Mouse (Mus musculus): ENCODE data around the gene Mboat7.
"Not testable (repeated sequence)": the region's sequence is repeated elsewhere in the genome, so short reads cannot be mapped to it uniquely, and the experiment has no call there.

Gene Mboat7

DNA sequence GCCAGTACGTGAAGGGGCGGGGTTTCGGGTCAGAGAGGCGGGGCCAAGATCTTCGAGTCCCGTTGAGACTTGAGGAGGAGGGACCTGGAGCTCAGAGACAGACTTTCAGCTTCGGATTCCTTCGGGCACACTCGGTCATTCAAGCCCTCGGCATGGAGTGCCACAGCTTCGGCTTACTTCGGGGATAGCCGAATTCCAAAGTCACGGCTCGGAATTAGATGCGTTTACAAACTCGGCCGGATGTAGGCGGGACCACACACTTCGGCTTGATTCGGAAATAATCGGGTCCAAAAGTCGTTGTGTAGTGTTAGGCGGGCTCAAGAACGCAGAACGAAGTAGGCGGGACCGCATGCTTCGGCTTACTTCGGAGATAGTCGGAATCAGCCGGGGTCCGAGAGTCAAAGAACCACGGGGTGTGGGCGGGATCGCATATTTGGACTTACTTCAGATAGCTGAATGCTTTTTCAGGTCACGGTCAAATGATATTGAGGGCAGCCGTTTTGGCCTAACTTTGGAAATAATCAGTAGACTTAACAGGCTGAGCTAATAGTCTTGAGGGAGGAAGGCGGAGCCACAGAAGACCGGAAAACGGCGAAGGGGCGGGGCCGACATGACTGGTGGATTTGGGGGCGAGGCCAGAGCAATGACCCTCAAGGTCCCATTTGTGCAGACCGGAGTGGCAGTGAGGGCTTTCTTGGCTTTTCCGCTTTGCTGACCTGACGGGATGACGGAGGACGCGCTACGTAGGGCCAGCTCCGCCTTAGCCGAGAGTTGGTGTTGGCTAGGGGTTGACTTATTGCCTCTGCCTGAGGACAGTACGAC, at the start of gene Mboat7:
TSS of gene Mboat7 (minus strand) at position 537 of the 822 bp plus-strand sequence.
- peak; percentile 92 for DNase-seq (ENCODE audit: low read depth, low spot score)

DNA sequence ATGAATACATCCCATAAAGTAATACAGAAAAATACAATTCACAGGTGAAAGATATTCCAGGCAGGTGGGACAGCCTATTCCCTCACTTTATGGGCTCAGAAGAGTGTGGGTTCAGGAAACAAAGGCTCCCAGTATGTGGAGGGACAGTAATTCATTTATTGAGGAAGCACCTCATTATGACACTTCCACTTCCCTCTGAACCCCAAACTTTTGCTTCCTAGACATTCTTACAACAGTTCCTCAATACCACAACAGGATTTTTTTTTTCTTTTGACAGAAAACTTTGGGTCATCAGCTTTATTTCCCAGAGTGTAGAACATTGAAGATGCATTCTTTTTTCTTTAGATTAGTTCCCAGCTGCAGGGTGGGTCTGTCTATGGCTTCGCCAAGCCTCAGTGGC, 39.4 kb upstream of the Mboat7 start:
- DNase-seq (ENCODE audit: low read depth, low spot score), result not testable (repeated sequence)

DNA sequence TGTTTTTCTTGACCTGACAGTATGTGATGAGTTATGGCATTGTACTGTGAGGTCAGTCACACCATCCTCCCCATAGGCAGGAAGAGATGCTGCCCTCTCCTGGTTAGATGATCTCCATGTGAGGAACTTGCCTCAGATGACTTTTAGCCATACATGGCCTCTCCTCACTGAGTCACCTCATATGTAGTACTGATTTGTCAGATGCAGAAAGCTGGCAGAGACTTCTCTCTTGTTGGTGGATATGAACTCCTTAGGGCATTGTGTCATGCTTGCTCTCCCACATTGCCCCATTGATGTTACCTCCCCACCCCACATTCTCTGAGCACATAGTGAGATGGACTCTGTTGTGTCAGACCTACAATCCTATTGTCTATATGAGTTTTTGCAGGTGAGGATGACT, 32.1 kb upstream of the Mboat7 start:
- DNase-seq (ENCODE audit: low read depth, low spot score), result not testable (repeated sequence)

DNA sequence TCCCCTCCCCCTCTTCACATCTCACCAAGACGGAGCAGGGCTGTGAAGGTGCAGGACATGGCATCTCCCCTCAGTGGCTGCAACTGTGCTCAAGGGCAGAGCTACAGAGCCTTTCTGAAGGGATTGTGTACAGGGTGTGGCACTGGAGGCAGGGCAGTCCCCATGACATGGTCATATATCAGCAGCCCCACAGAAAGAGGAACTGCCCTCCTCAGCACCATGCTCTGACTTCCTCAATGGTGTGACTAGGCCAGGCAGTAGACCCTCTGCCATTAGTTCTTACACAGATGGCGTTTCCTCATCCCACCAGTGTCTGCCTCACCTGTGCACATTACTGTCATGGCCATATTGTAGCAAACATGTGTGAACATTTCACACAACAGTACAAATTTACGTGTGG, 26.9 kb upstream of the Mboat7 start, which contains the start of gene Pirb:
TSS of gene Pirb (minus strand) at position 124 of the 400 bp plus-strand sequence.
- not testable (repeated sequence) for DNase-seq (ENCODE audit: low read depth, low spot score)

DNA sequence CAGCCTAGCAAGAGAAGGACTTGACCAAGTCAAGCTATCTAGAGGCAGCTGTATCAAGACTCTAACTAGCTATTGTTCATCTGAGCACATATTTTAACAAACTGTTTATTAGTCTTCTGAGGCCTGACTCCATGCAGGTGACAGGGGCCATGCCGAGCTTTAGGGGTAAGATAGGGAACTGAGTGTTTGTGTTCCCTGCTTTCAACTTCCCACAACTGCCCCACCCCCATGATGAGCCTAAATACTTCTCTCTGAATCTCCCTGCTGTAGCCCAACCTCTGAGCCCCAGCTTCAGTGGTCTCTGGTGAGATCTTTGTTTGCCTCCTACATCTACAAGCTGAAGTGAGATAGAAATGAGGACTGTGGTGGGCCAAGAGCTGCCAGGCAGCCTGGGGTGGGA, 21.9 kb upstream of the Mboat7 start:
- DNase-seq (ENCODE audit: low read depth, low spot score), result no peak

DNA sequence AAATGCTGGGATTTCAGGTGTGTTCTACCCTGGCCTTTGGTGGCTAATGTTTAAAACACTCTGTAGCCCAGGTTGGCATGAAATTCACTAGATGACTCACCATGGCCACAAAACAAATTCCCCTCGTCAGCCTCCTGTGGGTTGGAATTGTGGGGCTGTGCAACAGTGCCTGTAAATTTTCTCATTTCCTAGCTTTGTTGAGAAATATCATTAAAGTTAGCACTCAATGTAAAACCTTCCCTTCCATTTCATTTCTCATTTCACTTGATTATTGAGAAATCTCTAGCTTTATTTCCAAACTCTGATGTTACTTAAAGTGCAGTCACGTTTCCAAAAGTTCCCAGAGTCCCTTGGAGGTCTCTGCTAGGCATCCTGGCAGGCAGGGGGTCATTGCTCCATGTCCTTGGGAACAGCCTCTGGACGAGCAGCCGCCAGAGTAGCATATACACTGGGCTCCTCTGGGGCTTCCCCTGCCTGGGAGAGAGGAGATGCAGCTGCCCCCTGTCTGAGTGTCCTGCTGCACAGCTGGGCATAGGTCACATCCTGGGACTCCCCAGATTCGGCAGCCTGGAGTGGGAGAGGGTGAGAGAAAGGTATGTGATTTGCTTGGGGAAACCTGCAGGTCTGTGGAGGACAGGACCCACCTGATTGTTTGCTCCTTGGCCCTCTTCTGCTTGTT, 19.1 kb upstream of the Mboat7 start:
- DNase-seq (ENCODE audit: low read depth, low spot score), result no peak

DNA sequence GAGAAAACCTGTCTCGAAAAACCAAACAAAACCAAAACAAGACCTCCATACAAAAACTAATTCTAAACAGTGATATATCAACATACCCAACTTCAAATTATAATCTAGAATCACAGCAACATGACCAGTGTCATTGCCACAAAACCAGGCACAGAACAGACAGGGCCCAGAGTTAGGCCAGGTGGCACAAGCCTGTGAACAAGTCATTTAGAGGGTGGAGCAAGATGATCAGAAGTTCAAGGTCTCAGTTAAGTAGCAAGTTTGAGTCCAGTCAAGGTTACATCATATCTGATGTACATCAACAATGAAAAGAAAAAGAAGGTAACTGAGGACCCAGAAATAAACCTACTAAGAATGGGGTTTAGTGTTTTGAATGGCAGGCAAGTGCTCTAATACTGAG, 15.7 kb upstream of the Mboat7 start:
- no peak for DNase-seq (ENCODE audit: low read depth, low spot score)

DNA sequence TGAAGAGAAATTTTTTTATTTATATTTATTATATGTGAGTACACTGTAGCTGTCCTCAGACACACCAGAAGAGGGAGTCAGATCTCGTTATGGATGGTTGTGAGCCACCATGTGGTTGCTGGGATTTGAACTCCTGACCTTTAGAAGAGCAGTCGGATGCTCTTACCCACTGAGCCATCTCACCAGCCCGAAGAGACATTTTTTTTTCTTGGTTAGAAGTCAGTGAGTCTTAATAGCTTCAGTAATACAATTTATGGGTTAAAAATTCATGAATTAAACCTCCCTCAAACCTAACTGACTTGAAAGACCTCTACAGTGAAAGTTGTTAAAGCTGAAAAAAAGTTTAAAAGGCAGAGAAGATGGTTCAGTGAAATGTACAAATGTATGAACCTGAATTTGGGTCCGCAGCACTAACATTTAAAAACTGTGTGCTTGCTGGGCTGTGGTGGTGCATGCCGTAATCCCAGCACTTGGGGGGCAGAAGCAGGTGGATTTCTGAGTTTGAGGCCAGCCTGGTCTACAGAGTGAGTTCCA, 15.2 kb upstream of the Mboat7 start:
- not testable (repeated sequence) for DNase-seq (ENCODE audit: low read depth, low spot score)

DNA sequence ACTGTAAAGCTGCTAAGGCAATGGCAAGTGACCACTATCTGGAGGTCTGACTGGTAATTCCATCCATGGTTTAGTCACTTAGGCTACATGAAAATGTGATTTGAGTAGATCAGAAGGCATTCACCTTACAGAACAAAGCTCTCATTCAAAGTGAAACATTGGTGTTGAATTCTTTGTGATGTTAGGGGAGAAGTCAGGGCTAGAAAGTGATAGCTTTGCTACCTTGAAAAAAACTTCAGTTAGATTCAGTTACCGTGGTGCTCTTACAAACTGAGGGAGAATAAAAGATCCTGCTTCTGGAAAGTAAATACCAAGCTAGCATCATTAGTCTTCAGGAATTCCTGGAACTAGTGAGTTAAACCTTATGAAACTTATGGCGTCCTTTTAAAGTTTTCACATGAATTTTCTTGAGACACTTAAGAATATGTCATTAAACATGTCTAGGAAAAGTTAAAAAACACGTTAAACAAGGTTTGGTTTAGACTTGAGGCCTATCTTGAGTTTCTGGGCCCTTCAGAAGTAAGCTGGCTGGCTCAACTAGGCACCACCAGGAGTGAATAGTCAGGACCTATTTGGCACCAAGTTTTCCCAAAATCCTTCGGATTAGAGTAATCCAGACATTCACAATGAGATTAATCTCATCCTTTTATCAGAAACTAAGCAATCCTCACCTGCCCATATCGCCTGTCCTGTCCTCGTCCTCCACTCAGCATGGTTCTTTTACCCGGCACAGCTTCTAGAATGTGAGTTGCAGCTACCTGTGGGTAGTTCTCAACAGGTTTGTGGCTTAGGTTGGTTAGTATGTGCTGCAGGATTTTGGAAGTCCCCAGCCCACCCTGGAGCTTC, 14.5 kb upstream of the Mboat7 start:
- DNase-seq (ENCODE audit: low read depth, low spot score), result no peak

DNA sequence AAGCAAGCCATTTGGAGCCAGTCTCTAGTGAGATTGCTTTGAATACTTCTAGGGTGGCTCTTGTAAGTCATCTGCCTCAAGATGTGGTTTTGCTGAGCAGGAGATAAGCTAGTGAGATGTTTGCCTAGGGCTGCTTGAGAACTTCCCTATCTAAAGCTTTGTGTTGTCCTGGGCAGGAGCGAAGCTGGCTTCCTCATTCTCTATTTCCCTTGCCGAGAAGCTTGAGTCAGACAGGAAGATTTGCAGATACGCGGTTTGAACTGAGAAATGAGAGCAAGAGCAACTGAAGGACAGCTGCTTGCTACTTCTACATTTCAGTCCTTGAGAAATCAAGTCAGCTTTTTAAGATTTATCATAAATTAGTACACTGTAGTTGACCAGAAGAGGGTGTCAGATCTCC, 13.7 kb upstream of the Mboat7 start:
- no peak for DNase-seq (ENCODE audit: low read depth, low spot score)

DNA sequence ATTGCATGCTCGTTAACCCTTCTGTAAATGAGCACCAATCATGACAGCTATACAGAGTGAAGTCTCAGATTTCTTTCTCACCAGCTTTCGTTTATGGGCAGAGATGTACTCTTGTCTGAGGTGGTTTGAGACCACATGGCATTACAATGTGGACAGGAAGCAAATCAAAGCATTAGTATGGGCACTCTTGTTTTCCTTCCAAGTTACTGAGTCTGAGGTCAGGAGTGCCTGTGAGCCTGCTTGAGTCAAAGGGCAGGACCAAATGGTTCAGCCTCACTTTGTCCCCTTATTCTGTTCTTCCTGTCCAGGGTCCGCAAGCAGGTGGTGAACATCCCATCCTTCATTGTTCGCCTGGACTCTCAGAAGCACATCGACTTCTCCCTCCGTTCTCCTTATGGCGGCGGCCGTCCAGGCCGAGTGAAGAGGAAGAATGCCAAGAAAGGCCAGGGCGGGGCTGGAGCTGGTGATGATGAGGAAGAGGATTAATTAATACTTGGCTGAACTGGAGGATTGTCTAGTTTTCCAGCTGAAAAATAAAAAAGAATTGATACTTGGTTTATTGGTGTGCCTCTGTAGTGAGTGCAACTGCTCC, 13.1 kb upstream of the Mboat7 start:
- DNase-seq (ENCODE audit: low read depth, low spot score), result no peak

DNA sequence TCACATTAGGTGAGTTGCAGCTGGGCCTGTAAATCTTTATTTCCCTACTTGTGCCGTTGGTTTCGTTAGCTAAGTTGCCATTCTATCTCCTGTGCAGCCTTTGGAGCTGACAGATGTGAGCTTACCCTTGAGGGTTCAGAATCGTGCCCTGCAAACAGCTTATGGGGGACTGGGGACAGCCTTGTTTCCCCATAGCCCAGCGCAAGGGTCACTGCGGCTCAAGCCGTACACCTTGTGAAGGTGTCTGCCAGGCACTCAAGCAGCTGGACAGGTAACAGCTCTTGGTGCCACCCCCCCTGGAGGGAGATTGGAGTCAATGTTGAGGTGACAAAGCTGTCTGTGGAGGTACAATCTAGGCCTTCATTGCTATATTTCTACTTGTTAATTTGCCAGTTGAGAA, 12.6 kb upstream of the Mboat7 start:
- DNase-seq (ENCODE audit: low read depth, low spot score), result no peak

DNA sequence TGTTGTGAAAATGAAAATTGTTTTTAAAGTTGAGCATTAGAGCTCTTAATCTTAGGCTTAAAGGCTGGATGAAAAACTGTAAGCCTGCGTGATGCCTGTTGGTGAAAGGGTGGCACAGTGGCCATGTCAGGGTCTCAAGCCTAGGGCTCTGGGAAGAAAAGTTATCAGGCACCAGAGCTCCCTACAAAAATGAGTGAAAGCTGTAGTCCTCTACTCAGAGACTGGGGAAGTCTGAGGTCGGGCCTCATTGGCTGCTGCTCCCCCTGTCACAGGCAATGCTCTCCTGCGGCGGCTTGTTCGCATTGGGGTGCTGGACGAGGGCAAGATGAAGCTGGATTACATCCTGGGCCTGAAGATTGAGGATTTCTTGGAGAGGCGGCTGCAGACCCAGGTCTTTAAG, 12.1 kb upstream of the Mboat7 start:
- DNase-seq (ENCODE audit: low read depth, low spot score), result not testable (repeated sequence)

DNA sequence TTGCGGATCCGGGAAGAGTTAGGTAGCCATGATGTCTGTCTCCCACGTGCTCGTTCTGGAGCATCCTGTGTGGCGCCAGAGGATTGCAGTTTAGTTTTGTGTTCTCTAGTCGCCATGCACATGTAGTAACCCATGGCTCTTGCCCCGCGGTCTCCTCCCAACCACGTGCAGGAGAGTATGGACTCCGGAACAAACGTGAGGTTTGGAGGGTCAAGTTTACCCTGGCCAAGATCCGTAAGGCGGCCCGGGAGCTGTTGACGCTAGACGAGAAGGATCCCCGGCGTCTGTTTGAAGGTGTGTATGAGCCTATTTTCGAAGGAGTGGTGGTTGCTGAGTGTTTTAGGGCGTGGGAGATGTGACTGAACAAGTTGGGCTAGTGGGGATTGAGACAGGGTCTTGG, 11.2 kb upstream of the Mboat7 start:
- DNase-seq (ENCODE audit: low read depth, low spot score), result no peak

DNA sequence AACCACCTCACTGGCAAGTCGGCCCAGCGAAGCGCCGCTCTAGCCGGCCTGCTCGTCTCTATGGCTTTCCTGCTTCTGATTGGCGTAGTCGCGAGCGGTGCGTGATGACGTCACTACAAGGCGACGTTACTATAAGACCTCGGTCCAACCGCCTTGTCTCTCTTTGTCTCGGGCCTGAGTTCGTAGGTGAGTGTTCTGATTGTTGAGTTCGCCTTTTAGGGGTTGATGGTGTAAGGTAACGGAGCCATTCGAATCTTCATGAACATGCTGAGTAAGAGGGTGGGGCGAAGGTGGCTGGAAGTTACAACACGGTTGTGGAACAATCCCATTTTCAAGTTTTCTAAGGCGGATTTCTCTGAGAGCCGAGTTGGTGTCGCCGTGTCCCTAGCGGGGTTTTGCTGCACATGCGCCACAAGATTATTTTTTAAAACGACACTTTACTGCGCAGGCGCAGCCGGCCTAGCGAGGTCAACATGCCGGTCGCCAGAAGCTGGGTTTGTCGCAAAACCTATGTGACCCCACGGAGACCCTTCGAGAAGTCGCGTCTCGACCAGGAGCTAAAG, 10.6 kb upstream of the Mboat7 start, which contains the start of gene Rps9:
TSS of gene Rps9 (plus strand) at position 115 of the 563 bp plus-strand sequence.
- DNase-seq (ENCODE audit: low read depth, low spot score), result peak; percentile 95

DNA sequence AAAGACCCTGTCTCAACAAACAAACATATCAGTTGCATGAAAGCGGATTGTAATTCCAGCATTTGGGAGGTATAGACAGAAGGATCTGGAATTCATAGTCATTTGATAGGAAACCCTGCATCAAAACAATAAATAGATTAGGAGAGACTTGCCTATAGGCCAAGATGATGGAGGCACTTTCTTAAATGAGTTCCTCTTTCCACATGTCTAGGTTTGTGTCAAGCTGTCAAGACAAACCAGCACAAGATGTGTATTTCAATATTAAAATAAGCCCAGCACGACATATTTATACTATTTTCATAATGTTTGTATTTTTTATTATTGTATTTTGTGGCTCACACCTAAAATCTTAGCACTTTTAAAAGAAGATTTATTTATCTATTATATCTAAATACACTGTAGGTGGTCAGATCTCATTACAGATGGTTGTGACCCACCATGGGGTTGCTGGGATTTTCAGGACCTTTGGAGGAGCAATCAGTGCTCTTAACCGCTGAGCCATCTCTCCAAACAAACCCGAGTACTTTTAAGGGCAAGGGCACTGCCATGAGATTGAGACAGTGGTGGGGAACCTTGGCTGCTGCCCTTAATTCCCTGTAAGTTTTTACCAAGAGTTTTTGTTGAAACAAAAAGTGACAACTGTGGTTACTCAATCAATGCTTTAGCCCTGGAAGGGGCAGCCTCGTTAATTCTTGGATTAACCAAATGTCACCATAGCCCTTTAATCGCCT, 10.0 kb upstream of the Mboat7 start:
- no peak for DNase-seq (ENCODE audit: low read depth, low spot score)

DNA sequence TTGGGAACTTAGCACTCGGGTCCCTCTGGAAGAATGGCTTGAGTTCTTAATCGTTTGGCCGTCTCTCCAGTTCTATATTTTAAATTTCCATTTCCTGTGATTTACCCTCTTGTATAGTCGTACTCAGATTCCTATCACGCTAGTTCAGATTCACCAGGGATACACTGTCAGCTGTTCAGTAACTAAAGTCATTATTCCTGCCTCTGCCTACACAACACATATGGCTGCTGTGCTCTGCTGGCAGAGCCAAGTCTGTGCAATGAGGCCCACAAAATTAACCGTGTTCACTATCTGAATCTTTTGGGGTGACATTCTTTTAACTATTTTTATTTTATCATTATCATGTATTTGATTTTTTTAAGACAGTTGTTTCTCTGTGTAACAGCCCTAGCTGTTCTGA, 5.1 kb upstream of the Mboat7 start:
- no peak for DNase-seq (ENCODE audit: low read depth, low spot score)

DNA sequence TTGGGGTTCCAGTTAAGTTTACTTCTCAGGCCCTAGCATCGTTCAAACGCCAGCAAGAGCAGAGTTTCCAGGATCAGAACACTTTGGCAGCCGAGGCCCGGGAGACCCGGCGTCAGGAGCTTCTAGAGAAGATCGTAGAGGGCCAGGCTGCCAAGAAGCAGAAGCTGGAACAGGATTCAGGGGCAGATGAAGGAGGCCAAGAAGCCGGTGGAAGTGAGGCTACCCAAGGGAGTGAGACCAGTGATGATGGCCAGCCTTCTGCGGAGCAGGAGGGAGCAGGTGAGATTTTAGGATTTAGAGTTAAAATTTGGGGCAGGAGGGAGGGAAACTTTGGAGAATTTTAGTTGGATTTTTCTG, 1.6 kb upstream of the Mboat7 start:
- DNase-seq (ENCODE audit: low read depth, low spot score), result not testable (repeated sequence)

DNA sequence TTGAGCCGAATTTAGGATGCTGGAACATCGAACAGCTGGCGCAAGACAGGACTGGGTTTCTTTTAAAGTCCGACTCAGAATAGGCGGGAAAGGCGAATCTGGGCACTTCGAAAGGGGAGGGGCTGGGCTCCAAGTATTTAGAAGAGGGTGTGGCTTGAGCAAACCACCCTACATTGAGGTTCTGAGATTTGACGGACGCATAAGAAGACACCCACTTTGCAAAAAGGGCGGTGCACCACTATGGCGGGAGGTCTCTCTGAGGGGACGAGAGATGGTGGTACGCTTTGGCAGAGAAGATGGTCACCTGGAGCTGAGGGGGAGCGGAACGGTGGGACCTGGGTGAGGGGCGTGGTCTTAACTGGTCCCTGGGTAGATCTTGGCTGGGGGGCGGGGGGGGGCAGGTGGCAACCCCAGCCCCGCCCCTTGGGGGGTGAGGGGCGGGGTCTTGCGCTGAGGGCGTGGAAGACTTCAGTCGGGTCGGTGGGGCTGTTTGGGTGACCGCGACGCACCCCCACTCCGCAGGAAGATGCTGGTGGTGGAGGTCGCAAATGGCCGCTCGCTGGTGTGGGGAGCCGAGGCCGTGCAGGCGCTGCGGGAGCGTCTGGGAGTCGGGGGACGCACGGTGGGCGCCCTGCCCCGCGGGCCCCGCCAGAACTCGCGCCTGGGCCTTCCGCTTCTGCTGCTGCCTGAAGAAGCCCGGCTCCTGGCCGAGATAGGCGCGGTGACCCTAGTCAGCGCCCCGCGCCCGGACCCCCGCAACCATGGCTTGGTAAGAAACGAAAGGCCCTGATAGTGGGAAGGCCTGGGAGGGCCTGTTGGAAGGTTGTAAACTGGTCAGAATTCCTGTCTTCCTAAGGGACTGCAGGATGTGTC, 989 bp upstream of the Mboat7 start:
- peak; percentile 73 for DNase-seq (ENCODE audit: low read depth, low spot score)

DNA sequence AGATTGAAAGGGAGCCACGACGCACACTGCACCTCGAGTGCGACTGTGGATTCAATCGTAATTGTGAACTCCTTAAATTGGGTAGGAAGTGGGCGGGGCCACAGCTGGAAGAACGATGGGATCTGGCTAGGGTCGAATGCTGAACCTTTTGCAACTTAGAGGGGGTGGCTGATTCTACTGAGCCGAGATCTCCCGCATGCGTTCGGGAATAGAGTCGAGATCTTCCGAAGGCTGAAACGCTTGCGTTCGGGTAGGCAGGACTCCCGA, 419 bp upstream of the Mboat7 start:
- DNase-seq (ENCODE audit: low read depth, low spot score), result no peak

Data from embryo, embryonic 11.5 days (tissue).